Mouse (Mus musculus) CD4-positive, CD25-positive, alpha-beta regulatory T cell, adult 2 months (primary cell): ENCODE measurements around the gene Olfr741.

Experiments used
- DNase-seq: peaks from one replicate; pipeline ENCODE4 v3.0.0-alpha.2; 2012; ENCODE audit warnings: low read depth, low spot score

Olfr741 gene

DNA sequence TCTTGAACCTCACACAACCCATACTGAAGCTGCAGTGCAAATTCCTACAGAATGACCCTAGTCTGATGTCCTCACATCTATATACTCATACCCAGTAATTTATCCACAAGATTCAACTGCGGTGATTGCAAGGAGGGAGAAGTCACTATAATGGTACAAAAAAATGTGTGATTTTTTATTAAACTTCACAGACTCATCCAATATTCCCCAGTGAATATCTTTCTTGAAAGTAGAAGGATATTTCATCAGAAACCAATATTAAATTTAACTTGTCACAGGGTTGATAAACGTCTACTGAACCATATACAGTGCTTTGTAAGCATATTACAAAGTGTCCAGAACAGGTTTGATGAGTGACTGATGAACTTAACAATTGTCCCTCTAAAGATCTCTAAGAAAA is at the start of gene Olfr741:
Olfr741 (plus strand) TSS at position 301 of the 400 bp plus-strand sequence.
- DNase-seq = no peak

- DNase-seq = no peak
Measured at GRCm38 (mm10) chr14:50445245-50445644, 27.3 kb upstream of the Olfr741 start, which contains the start of gene Olfr740. Olfr740 (plus strand) TSS chr14:50445545.

GRCm38 (mm10) chr14:50478406-50478805 is 5.9 kb downstream of the Olfr741 start:
- no peak for DNase-seq

GRCm38 (mm10) chr14:50503300-50503699 is 30.8 kb downstream of the Olfr741 start, which contains the start of gene Olfr742:
Olfr742 (plus strand) TSS chr14:50503600.
- no peak for DNase-seq

- DNase-seq = no peak
Measured at GRCm38 (mm10) chr14:50521539-50521938, 49.0 kb downstream of the Olfr741 start, which contains the start of gene Olfr743. Olfr743 (plus strand) TSS chr14:50521839.
